Mouse (Mus musculus) liver, adult 2 months (tissue): ENCODE measurements at regions not wholly inside any gene's neighbourhood (a gene's known extent, or its start where the extent isn't known, plus 50 kb on each side); places are given as distances from the start of the nearest gene placed in this dataset.
"Not testable (repeated sequence)": the region's sequence is repeated elsewhere in the genome, so short reads cannot be mapped to it uniquely, and the experiment has no call there.

Experiments used
- CTCF ChIP-seq: fragments of 200-500 bp; IDR thresholded peaks from 2 replicates; pipeline ENCODE4 v1.5.1; 2011; ENCODE audit warnings: low read depth, low read length, control low read depth
- POLR2A ChIP-seq: fragments of 200-500 bp; IDR thresholded peaks from 2 replicates; pipeline ENCODE4 v1.6.1; 2011; ENCODE audit warnings: low read length, control low read depth; ENCODE audit not compliant: insufficient read depth; ENCODE audit errors: extremely low read depth

DNA sequence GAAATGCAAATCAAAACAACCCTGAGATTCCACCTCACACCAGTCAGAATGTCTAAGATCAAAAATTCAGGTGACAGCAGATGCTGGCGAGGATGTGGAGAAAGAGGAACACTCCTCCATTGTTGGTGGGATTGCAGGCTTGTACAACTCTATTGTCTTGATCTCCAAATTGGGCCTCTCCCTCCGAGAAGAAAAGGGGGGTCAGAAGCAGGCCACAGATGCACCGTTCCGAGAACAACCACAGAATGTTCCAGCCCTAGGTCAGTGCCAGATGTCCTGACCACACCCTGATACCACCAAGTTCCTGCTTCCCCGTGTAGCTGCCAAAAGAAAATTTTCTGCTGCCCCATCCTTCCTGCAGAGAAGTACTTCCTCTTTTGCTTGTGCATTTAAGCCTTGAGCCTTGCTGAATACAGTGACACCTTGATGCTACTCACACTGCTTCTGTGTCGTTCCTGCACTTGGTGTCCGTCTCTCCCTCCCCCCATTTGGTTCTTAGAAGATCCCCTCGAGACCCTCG, 665.2 kb downstream of the Kcna4 start:
- TF ChIP-seq POLR2A, CTCF: not testable (repeated sequence)
